Mouse (Mus musculus): Measurements from ENCODE around the gene Arhgap40. TPM values are rescaled to one million over a fixed set of nuclear protein-coding genes. Genes with fewer than 3 reads are reported as not detected.

Gene Arhgap40
- polyA plus RNA-seq, 1 experiment from 2014 or later = 0.37 TPM

GRCm38 (mm10) chr2:158588524-158589271, 76.1 kb downstream of the Arhgap40 start:
- H3K9me3 ChIP-seq (ENCODE audit: control insufficient read depth, low read length) = no peaks in the 10 kb centered on the region
- no peaks in the 10 kb centered on the region for H3K36me3 ChIP-seq (ENCODE audit: control insufficient read depth, insufficient read depth, low read length)
- no peak overlapping the region for H3K9ac ChIP-seq (ENCODE audit: low read depth, low read length)
- ATAC-seq (ENCODE audit: low FRiP score) (no peak), DNase-seq (ENCODE audit: low spot score) (no peak)
- H3K4me3 ChIP-seq (ENCODE audit: low read depth, low read length) = no peak overlapping the region
- H3K4me1 ChIP-seq (replicated peaks; ENCODE audit: control insufficient read depth, insufficient read depth, low read length) = no peaks in the 10 kb centered on the region
- 34% methylated on average over 8 of the region's 8 CpGs for WGBS
- H3K27ac ChIP-seq (ENCODE audit: low read depth, low read length) = 0 out of 2 replicates have a peak overlapping the region, but pooled peaks have one; percentile 2
- no peaks in the 10 kb centered on the region for H3K27me3 ChIP-seq (ENCODE audit: control insufficient read depth, insufficient read depth, low read length)
- no peak overlapping the region for H3K4me2 ChIP-seq (replicated peaks; ENCODE audit: low read depth, low read length)

GRCm38 (mm10) chr2:158590495-158590894, 77.9 kb downstream of the Arhgap40 start:
- Histone ChIP-seq H3K9me3 (ENCODE audit: control insufficient read depth, low read length) (no peaks in the 10 kb centered on the region), H3K4me2 (replicated peaks; ENCODE audit: low read depth, low read length) (no peak overlapping the region), H3K27ac (ENCODE audit: low read depth, low read length) (no peak overlapping the region), H3K4me3 (ENCODE audit: low read depth, low read length) (no peak overlapping the region), H3K27me3 (ENCODE audit: control insufficient read depth, insufficient read depth, low read length) (no peaks in the 10 kb centered on the region; the same call in 1 of the 2 replicates), H3K4me1 (replicated peaks; ENCODE audit: control insufficient read depth, insufficient read depth, low read length) (0 out of 2 replicates have a peak, but pooled peaks cover 2% of the 10 kb centered on the region), H3K36me3 (ENCODE audit: control insufficient read depth, insufficient read depth, low read length) (no peaks in the 10 kb centered on the region), H3K9ac (ENCODE audit: low read depth, low read length) (no peak overlapping the region)
- DNase-seq (ENCODE audit: low spot score) = no peak
- no peak for ATAC-seq (ENCODE audit: low FRiP score)
- 64% methylated on average over 3 of the region's 3 CpGs for WGBS

GRCm38 (mm10) chr2:158591286-158591685, 78.7 kb downstream of the Arhgap40 start:
- peak; percentile 36 for DNase-seq (ENCODE audit: low spot score)
- Histone ChIP-seq H3K27me3 (ENCODE audit: control insufficient read depth, insufficient read depth, low read length) (no peaks in the 10 kb centered on the region; the same call in none of the 2 replicates), H3K4me2 (replicated peaks; ENCODE audit: low read depth, low read length) (no peak overlapping the region), H3K9ac (ENCODE audit: low read depth, low read length) (no peak overlapping the region), H3K9me3 (ENCODE audit: control insufficient read depth, low read length) (no peaks in the 10 kb centered on the region), H3K36me3 (ENCODE audit: control insufficient read depth, insufficient read depth, low read length) (no peaks in the 10 kb centered on the region), H3K4me3 (ENCODE audit: low read depth, low read length) (no peak overlapping the region), H3K4me1 (replicated peaks; ENCODE audit: control insufficient read depth, insufficient read depth, low read length) (0 out of 2 replicates have a peak, but pooled peaks cover 4% of the 10 kb centered on the region), H3K27ac (ENCODE audit: low read depth, low read length) (no peak overlapping the region)
- peak; percentile 40; the same call in 1 of the 2 replicates for ATAC-seq (ENCODE audit: low FRiP score)
- 44% methylated on average over 5 of the region's 5 CpGs for WGBS

- Histone ChIP-seq H3K9ac (ENCODE audit: low read depth, low read length) (no peak overlapping the region), H3K27ac (ENCODE audit: low read depth, low read length) (no peak overlapping the region), H3K4me1 (replicated peaks; ENCODE audit: control insufficient read depth, insufficient read depth, low read length) (0 out of 2 replicates have a peak, but pooled peaks cover 4% of the 10 kb centered on the region), H3K9me3 (ENCODE audit: control insufficient read depth, low read length) (no peaks in the 10 kb centered on the region), H3K27me3 (ENCODE audit: control insufficient read depth, insufficient read depth, low read length) (no peaks in the 10 kb centered on the region; the same call in none of the 2 replicates), H3K36me3 (ENCODE audit: control insufficient read depth, insufficient read depth, low read length) (no peaks in the 10 kb centered on the region), H3K4me2 (replicated peaks; ENCODE audit: low read depth, low read length) (no peak overlapping the region), H3K4me3 (ENCODE audit: low read depth, low read length) (no peak overlapping the region)
- ATAC-seq (ENCODE audit: low FRiP score) (no peak), DNase-seq (ENCODE audit: low spot score) (no peak)
- 87% methylated on average over 4 of the region's 4 CpGs for WGBS
Observed at GRCm38 (mm10) chr2:158593371-158593770, 80.8 kb downstream of the Arhgap40 start.

GRCm38 (mm10) chr2:158595103-158595502, 82.5 kb downstream of the Arhgap40 start:
- 0% methylated on average over 11 of the region's 12 CpGs for WGBS
- Histone ChIP-seq H3K27me3 (ENCODE audit: control insufficient read depth, insufficient read depth, low read length) (peaks cover 4% of the 10 kb centered on the region), H3K4me3 (ENCODE audit: low read depth, low read length) (no peak overlapping the region), H3K9me3 (ENCODE audit: control insufficient read depth, low read length) (no peaks in the 10 kb centered on the region), H3K4me1 (replicated peaks; ENCODE audit: control insufficient read depth, insufficient read depth, low read length) (0 out of 2 replicates have a peak, but pooled peaks cover 4% of the 10 kb centered on the region), H3K9ac (ENCODE audit: low read depth, low read length) (peak overlapping the region; percentile 17; the same call in 1 of the 2 replicates), H3K4me2 (replicated peaks; ENCODE audit: low read depth, low read length) (peak overlapping the region; percentile 15; the same call in 1 of the 2 replicates), H3K27ac (ENCODE audit: low read depth, low read length) (peak overlapping the region; percentile 70), H3K36me3 (ENCODE audit: control insufficient read depth, insufficient read depth, low read length) (no peaks in the 10 kb centered on the region)
- peak; percentile 84 for ATAC-seq (ENCODE audit: low FRiP score)
- peak; percentile 82 for DNase-seq (ENCODE audit: low spot score)

DNA sequence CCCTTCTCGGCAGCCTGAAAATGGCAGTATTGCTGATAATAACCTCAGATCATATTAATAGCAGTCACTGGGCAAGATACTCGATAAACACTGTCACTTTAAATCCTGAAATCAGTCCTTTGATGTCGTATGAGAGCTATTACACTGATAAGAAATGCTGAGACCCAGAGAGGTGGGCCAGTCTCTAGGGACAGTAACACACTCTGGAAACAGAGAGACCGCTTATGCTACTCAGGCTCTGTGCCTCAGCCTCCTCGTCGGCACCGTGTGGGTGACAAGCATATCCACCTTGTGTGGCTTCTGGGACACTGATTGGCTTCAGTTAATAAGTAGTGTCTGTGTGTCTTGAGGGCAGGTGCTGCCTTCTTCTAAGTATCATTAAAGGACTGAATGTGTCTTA, 83.0 kb downstream of the Arhgap40 start:
- Histone ChIP-seq H3K36me3 (ENCODE audit: control insufficient read depth, insufficient read depth, low read length) (no peaks in the 10 kb centered on the region), H3K4me2 (replicated peaks; ENCODE audit: low read depth, low read length) (peak overlapping the region; percentile 15; the same call in 1 of the 2 replicates), H3K4me1 (replicated peaks; ENCODE audit: control insufficient read depth, insufficient read depth, low read length) (0 out of 2 replicates have a peak, but pooled peaks cover 4% of the 10 kb centered on the region), H3K9ac (ENCODE audit: low read depth, low read length) (peak overlapping the region; percentile 17; the same call in 1 of the 2 replicates), H3K4me3 (ENCODE audit: low read depth, low read length) (no peak overlapping the region), H3K9me3 (ENCODE audit: control insufficient read depth, low read length) (no peaks in the 10 kb centered on the region), H3K27me3 (ENCODE audit: control insufficient read depth, insufficient read depth, low read length) (peaks cover 7% of the 10 kb centered on the region), H3K27ac (ENCODE audit: low read depth, low read length) (peak overlapping the region; percentile 70)
- ATAC-seq (ENCODE audit: low FRiP score) (peak; percentile 56; the same call in 1 of the 2 replicates), DNase-seq (ENCODE audit: low spot score) (peak; percentile 30)
- 19% methylated on average over 7 of the region's 7 CpGs for WGBS

- Histone ChIP-seq H3K27ac (ENCODE audit: low read depth, low read length) (no peak overlapping the region), H3K4me1 (replicated peaks; ENCODE audit: control insufficient read depth, insufficient read depth, low read length) (0 out of 2 replicates have a peak, but pooled peaks cover 4% of the 10 kb centered on the region), H3K27me3 (ENCODE audit: control insufficient read depth, insufficient read depth, low read length) (peaks cover 7% of the 10 kb centered on the region), H3K4me3 (ENCODE audit: low read depth, low read length) (no peak overlapping the region), H3K36me3 (ENCODE audit: control insufficient read depth, insufficient read depth, low read length) (no peaks in the 10 kb centered on the region), H3K9ac (ENCODE audit: low read depth, low read length) (no peak overlapping the region), H3K4me2 (replicated peaks; ENCODE audit: low read depth, low read length) (no peak overlapping the region), H3K9me3 (ENCODE audit: control insufficient read depth, low read length) (no peaks in the 10 kb centered on the region)
- 66% methylated on average over 1 of the region's 1 CpGs for WGBS
- DNase-seq (ENCODE audit: low spot score) = no peak
- ATAC-seq (ENCODE audit: low FRiP score) = no peak
Observed at GRCm38 (mm10) chr2:158596803-158597202, 84.2 kb downstream of the Arhgap40 start.
